Mouse (Mus musculus): ENCODE measurements around the gene Pde2a. TPM values are rescaled to one million over a fixed set of nuclear protein-coding genes. Genes with fewer than 3 reads are reported as not detected.

The Pde2a gene
- total and polyA plus RNA-seq, 3 experiments, result 0.08 to 0.40 TPM; not detected in 1

DNA sequence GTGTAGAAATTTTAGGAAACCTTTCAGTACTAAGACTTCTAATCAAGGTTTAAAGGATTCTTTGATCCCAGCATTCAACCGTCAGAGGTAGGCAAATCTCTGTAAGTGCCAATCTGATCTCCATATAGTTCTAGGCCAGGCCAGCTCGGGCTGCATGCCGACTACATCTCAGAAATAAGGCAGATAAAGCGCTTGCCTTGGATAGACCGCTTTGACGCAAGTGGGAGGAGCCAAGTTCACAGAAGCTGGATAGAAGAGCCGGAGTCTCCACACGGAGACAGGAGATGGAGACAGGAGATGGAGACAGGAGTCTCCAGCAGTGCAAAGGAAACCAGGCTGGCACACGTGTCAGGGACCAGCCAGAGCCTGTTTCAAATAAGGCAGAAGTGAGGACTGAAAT lies 118.3 kb downstream of the Pde2a start:
- Histone ChIP-seq H3K36me3 (replicated peaks in 1 of 2; ENCODE audit: control insufficient read depth in 1 of 2, insufficient read depth in 1 of 2, low read length in 1 of 2) (no peaks in the 10 kb centered on the region), H3K9ac (ENCODE audit: insufficient read depth, low read depth) (no peak overlapping the region), H3K4me1 (ENCODE audit: control insufficient read depth in 1 of 2, insufficient read depth in 2 of 2) (peaks cover 0 to 10% of the 10 kb centered on the region in 2 experiments; a peak in 2 of 4 replicates), H3K79me2 (replicated peaks; ENCODE audit: control insufficient read depth, extremely low read depth, insufficient read depth, poor library complexity, severe bottlenecking) (no peaks in the 10 kb centered on the region), H3K27ac (ENCODE audit: insufficient read depth, low read depth) (no peak overlapping the region), H3K4me3 (replicated peaks in 1 of 3; ENCODE audit: low read depth in 2 of 3, low read length in 2 of 3, poor library complexity in 1 of 3) (no peak overlapping the region), H3K4me2 (ENCODE audit: insufficient read depth, low read depth, poor library complexity, severe bottlenecking) (no peak overlapping the region), H3K27me3 (replicated peaks) (peaks cover 58% of the 10 kb centered on the region), H3K9me3 (replicated peaks; ENCODE audit: low read length) (no peaks in the 10 kb centered on the region)
- in situ Hi-C loops (cut with MboI; ENCODE audit: low pct_ligation_motif_present, low pct_unique_long_range_greater_than_20kb, low sequenced_read_pairs), result no loop called here
- dilution Hi-C loops (cut with MboI; ENCODE audit: extremely low pct_ligation_motif_present, extremely low pct_unique_long_range_greater_than_20kb, low sequenced_read_pairs), result no loop called here
- no peak for DNase-seq (ENCODE audit: extremely low read depth)
- TF ChIP-seq ZNF384 (IDR thresholded peaks at IDR 0.05; ENCODE audit: low read depth, low read length) (no peak), JUND (conservative IDR thresholded peaks at IDR 0.05; ENCODE audit: low read depth, low read length) (no peak), GABPA (IDR thresholded peaks at IDR 0.05; ENCODE audit: insufficient replicate concordance, low read depth, low read length) (no peak)

DNA sequence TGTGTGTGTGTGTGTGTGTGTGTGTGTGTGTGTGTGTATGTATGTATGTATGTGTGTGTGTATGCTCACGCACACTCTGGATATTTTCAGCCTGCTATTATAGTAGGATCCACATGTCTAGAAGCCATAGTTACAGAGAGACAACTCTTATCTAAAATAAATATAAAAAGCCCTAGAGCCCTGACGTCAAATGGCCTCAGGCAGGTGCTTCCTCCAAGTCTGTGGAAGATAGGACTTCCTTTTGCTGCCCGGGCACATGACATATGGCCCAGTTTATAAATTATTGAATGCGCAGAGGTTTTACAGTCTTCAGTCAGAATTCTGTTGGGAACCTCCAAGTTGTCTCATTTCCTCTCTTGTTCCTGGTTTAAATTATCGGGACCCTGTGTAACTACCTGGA lies 119.2 kb downstream of the Pde2a start:
- H3K79me2 ChIP-seq (replicated peaks; ENCODE audit: control insufficient read depth, extremely low read depth, insufficient read depth, poor library complexity, severe bottlenecking), result no peaks in the 10 kb centered on the region
- H3K36me3 ChIP-seq (replicated peaks in 1 of 2; ENCODE audit: control insufficient read depth in 1 of 2, insufficient read depth in 1 of 2, low read length in 1 of 2), result no peaks in the 10 kb centered on the region
- in situ Hi-C loops (cut with MboI; ENCODE audit: low pct_ligation_motif_present, low pct_unique_long_range_greater_than_20kb, low sequenced_read_pairs), result no loop called here
- H3K9ac ChIP-seq (ENCODE audit: insufficient read depth, low read depth), result no peak overlapping the region
- dilution Hi-C loops (cut with MboI; ENCODE audit: extremely low pct_ligation_motif_present, extremely low pct_unique_long_range_greater_than_20kb, low sequenced_read_pairs), result no loop called here
- H3K4me2 ChIP-seq (ENCODE audit: insufficient read depth, low read depth, poor library complexity, severe bottlenecking), result no peak overlapping the region
- H3K4me1 ChIP-seq (ENCODE audit: control insufficient read depth in 1 of 2, insufficient read depth in 2 of 2), result peaks cover 0 to 10% of the 10 kb centered on the region in 2 experiments; a peak in 2 of 4 replicates
- no peak overlapping the region for H3K27ac ChIP-seq (ENCODE audit: insufficient read depth, low read depth)
- peaks cover 49% of the 10 kb centered on the region for H3K27me3 ChIP-seq (replicated peaks)
- DNase-seq (ENCODE audit: extremely low read depth), result no peak
- no peaks in the 10 kb centered on the region for H3K9me3 ChIP-seq (replicated peaks; ENCODE audit: low read length)
- TF ChIP-seq PAX5 (IDR thresholded peaks at IDR 0.05; ENCODE audit: low read length), result no peak
- TF ChIP-seq BHLHE40 (IDR thresholded peaks at IDR 0.05; ENCODE audit: low read depth, low read length), result no peak
- TF ChIP-seq MEF2A (IDR thresholded peaks at IDR 0.05; ENCODE audit: borderline replicate concordance, low read depth, low read length), result no peak
- no peak for TF ChIP-seq RAD21 (IDR thresholded peaks at IDR 0.05; ENCODE audit: low read depth, low read length)
- no peak for TF ChIP-seq CTCF (conservative IDR thresholded peaks at IDR 0.05 in 1 of 2, IDR thresholded peaks at IDR 0.05 in 1 of 2; ENCODE audit: low read depth in 2 of 2, low read length in 2 of 2)
- no peak for TF ChIP-seq JUND (conservative IDR thresholded peaks at IDR 0.05; ENCODE audit: low read depth, low read length)
- no peak for TF ChIP-seq CHD2 (IDR thresholded peaks at IDR 0.05; ENCODE audit: low read length)
- TF ChIP-seq E2F4 (IDR thresholded peaks at IDR 0.05; ENCODE audit: insufficient replicate concordance, low read depth, low read length), result no peak
- TF ChIP-seq MAX (IDR thresholded peaks at IDR 0.05; ENCODE audit: low read length), result no peak
- TF ChIP-seq SMC3 (IDR thresholded peaks at IDR 0.05; ENCODE audit: low read depth, low read length), result no peak
- no peak for TF ChIP-seq ZNF384 (IDR thresholded peaks at IDR 0.05; ENCODE audit: low read depth, low read length)
- TF ChIP-seq USF2 (conservative IDR thresholded peaks at IDR 0.05; ENCODE audit: low read depth, low read length), result no peak
- TF ChIP-seq CHD1 (IDR thresholded peaks at IDR 0.05; ENCODE audit: low read depth, low read length), result no peak
- no peak for TF ChIP-seq MAFK (IDR thresholded peaks at IDR 0.05; ENCODE audit: insufficient replicate concordance, low read length)
- H3K4me3 ChIP-seq (replicated peaks in 1 of 3; ENCODE audit: low read depth in 2 of 3, low read length in 2 of 3, poor library complexity in 1 of 3), result no peak overlapping the region

Data from CH12.LX (cell line).